Mouse (Mus musculus) spleen, adult 2 months (tissue): ENCODE data around the gene Dspp.

Experiments
- CTCF ChIP-seq: fragments of 200-500 bp; IDR thresholded peaks from 2 replicates; pipeline ENCODE4 v1.5.1; 2011; ENCODE audit warnings: mild to moderate bottlenecking, inconsistent platforms; ENCODE audit not compliant: insufficient read depth, insufficient read length, insufficient replicate concordance; ENCODE audit errors: extremely low read depth
- POLR2A ChIP-seq: fragments of 200-500 bp; IDR thresholded peaks from 2 replicates; pipeline ENCODE4 v1.6.1; 2011; ENCODE audit warnings: low read depth, low read length, inconsistent platforms

DNA sequence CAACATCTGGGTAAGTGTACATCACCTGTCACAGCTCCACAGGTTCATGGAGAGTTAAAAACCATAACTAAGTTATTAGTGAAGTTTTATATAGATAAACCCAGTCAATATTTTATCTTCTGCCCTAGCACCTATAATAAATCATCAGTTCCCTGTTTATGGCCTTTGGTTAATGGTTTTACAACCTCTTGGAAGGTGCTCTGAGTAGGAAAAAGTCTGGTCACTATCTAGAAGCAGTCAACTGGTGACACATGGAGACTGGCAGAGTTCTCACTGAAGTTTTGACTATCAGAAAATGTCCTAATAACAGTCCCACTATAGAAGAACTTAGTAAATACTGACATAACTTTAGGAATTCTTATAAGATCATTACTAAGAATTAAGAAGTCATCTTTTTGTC lies 54.2 kb downstream of the Dspp start:
- TF ChIP-seq CTCF (no peak), POLR2A (no peak)
